Mouse (Mus musculus) lung, postnatal 0 days (tissue): Measurements from ENCODE around the gene Serpinb6c.

Source experiments
- CTCF ChIP-seq: IDR thresholded peaks from 2 replicates; pipeline ENCODE4 v1.5.1; 2016; ENCODE audit warnings: antibody characterized with exemption, mild to moderate bottlenecking
- EP300 ChIP-seq: IDR thresholded peaks from 2 replicates; pipeline ENCODE4 v1.6.1; 2016; ENCODE audit warnings: antibody characterized with exemption, mild to moderate bottlenecking, control low read depth

DNA sequence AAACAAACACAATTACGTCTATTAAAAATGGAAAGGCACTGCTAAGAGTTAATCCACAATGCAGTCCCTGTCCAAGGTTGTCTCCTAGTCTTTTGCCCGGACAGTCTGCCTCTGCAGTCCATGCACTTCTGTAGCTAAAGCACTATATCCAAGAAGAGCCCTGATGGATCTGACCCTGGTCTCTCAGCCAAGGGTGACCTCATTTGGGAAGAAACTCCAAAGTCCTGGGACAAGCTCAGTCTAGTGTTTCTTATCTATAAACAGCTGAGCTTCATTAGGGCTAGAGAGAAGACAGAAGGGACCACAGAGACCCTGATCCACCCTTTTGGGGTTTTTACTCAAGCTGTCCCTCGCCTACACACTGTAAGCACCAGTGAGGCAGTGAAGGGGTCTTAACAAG, 25.4 kb upstream of the Serpinb6c start:
- TF ChIP-seq EP300 (no peak), CTCF (no peak)
